Mouse (Mus musculus) heart, postnatal 0 days (tissue): Measurements from ENCODE around the gene Cdkal1. TPM values are rescaled to one million over a fixed set of nuclear protein-coding genes. Genes with fewer than 3 reads are reported as not detected.
A peak's percentile ranks its signal among the peaks of the same experiment; 100 is the strongest.

Experiments
- ATAC-seq: fragments of 200-750 bp; cut with Nextera tagmentation; 2 replicates; pipeline ENCODE4 v1.8.0; 2017; ENCODE audit warnings: low read depth, moderate number of reproducible peaks, moderate library complexity; ENCODE audit not compliant: insufficient read depth
- DNase-seq: peaks from one replicate; pipeline ENCODE4 v3.0.0-alpha.2; 2016; ENCODE audit warnings: low spot score
- H3K27ac ChIP-seq: fragments of 300-500 bp; sonication (generic); 2 replicates; pipeline ENCODE4 v1.5.1; 2014; ENCODE audit warnings: low read depth, mild to moderate bottlenecking
- H3K27me3 ChIP-seq: fragments of 300-500 bp; sonication (generic); 2 replicates; pipeline ENCODE4 v1.6.1; 2014; ENCODE audit warnings: low read length, mixed read lengths; ENCODE audit not compliant: control insufficient read depth, insufficient read depth
- H3K36me3 ChIP-seq: fragments of 300-500 bp; sonication (generic); replicated peaks from 2 replicates; pipeline ENCODE4 v1.6.1; 2014; ENCODE audit warnings: low read length, mixed read lengths; ENCODE audit not compliant: control insufficient read depth, insufficient read depth
- H3K4me1 ChIP-seq: fragments of 300-500 bp; sonication (generic); 2 replicates; pipeline ENCODE4 v1.6.1; 2014; ENCODE audit warnings: antibody characterized with exemption; ENCODE audit not compliant: control insufficient read depth, insufficient read depth
- H3K4me2 ChIP-seq: fragments of 300-500 bp; sonication (generic); 2 replicates; pipeline ENCODE4 v1.6.1; 2014; ENCODE audit warnings: low read depth, mild to moderate bottlenecking, low read length, moderate library complexity
- H3K4me3 ChIP-seq: fragments of 300-500 bp; sonication (generic); 2 replicates; pipeline ENCODE4 v1.5.1; 2014; ENCODE audit warnings: low read depth, low read length
- H3K9ac ChIP-seq: fragments of 300-500 bp; sonication (generic); replicated peaks from 2 replicates; pipeline ENCODE4 v1.6.1; 2014; ENCODE audit warnings: low read depth, low read length, mixed read lengths
- H3K9me3 ChIP-seq: fragments of 300-500 bp; sonication (generic); replicated peaks from 2 replicates; pipeline ENCODE4 v1.6.1; 2016; ENCODE audit warnings: low read length; ENCODE audit not compliant: control insufficient read depth
- CTCF ChIP-seq: IDR thresholded peaks from 2 replicates; pipeline ENCODE4 v1.5.1; 2016; ENCODE audit warnings: antibody characterized with exemption, control low read depth, low read depth
- EP300 ChIP-seq: IDR thresholded peaks from 2 replicates; pipeline ENCODE4 v1.6.1; 2016; ENCODE audit warnings: antibody characterized with exemption, low read depth
- WGBS: fragments of 180-500 bp; shearing (Covaris S2); extraction: QIAGEN DNeasy Blood & Tissue Kit; methylation state at CpG from one replicate; pipeline ENCODE4 v1.1.7; 2014; 5-methylcytosine and 5-hydroxymethylcytosine counted together
- polyA plus RNA-seq: library from polyadenylated mRNA; unstranded; fragments of >200 nt; fragmentation: Nextera tagmentation; extraction: Ambion mirVana; gene quantifications from 2 replicates; pipeline ENCODE4 v1.2.1, GENCODE M21; 2015
- total RNA-seq: library from RNA; depleted of rRNA; stranded (reverse); fragments of >200 nt; gene quantifications from 2 replicates; pipeline ENCODE4 v1.2.3, GENCODE M21; 2014; ENCODE audit warnings: low replicate concordance

Gene Cdkal1
- total and polyA plus RNA-seq, 2 experiments from 2014 or later, result 9.6 to 17.6 TPM

GRCm38 (mm10) chr13:29320421-29320820 is 535.1 kb downstream of the Cdkal1 start:
- no peak overlapping the region for H3K4me2 ChIP-seq
- H3K36me3 ChIP-seq, result peaks cover 13% of the 10 kb centered on the region; the same call in 1 of the 2 replicates
- DNase-seq (no peak), ATAC-seq (no peak)
- no peak overlapping the region for H3K27ac ChIP-seq
- H3K9ac ChIP-seq, result no peak overlapping the region
- no peak overlapping the region for H3K4me3 ChIP-seq
- no peaks in the 10 kb centered on the region for H3K27me3 ChIP-seq
- H3K4me1 ChIP-seq, result peaks cover 3% of the 10 kb centered on the region; the same call in 1 of the 2 replicates
- TF ChIP-seq EP300 (no peak), CTCF (no peak)
- WGBS, result 35% methylated on average over 2 of the region's 2 CpGs
- H3K9me3 ChIP-seq, result no peaks in the 10 kb centered on the region

GRCm38 (mm10) chr13:29317703-29318102 is 537.8 kb downstream of the Cdkal1 start:
- TF ChIP-seq EP300 (no peak), CTCF (no peak)
- H3K9ac ChIP-seq, result no peak overlapping the region
- no peaks in the 10 kb centered on the region for H3K36me3 ChIP-seq
- H3K27ac ChIP-seq, result no peak overlapping the region
- H3K9me3 ChIP-seq, result no peaks in the 10 kb centered on the region
- H3K27me3 ChIP-seq, result no peaks in the 10 kb centered on the region
- H3K4me3 ChIP-seq, result no peak overlapping the region
- ATAC-seq (no peak), DNase-seq (no peak)
- H3K4me2 ChIP-seq, result no peak overlapping the region
- H3K4me1 ChIP-seq, result peaks cover 3% of the 10 kb centered on the region; the same call in 1 of the 2 replicates
- 90% methylated on average over 1 of the region's 1 CpGs for WGBS

DNA sequence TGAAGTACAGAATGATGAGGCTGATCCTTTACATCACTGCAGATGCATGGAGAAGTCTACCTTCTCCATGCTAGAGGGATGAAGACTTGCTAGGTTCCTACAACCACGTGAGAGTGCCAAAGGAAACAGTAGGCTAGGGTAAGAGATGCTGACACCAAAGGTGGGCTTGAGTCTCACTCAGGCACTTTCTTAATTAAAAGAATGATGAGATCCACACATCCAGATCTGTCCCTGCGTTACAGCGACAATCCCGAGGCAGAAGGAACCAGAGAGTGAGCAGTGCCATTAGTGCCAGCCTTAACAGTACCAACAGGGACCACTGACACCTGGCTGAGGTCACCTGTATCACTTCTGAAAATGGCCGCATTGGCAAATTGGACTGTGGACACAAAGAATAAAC is 539.2 kb downstream of the Cdkal1 start:
- Histone ChIP-seq H3K4me3 (no peak overlapping the region), H3K4me2 (no peak overlapping the region)

DNA sequence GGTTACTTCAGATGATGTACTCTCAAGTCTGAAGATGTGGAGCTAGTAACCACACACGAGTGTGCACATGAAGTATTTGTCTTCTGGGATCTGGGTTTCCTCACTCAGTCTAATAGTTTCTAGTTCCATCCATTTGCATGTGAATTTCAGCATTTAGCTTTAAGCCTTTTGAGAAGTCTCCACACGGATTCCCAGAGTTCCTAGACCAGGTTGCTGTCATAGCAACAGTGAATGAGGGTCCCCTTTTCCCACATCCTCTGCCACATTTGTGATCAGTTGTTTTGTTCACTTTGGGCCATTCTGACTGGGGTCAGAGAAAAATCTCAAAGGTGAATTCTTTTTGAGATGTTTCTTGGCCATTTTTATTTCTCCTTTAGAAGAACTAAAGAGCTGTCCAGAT is 543.4 kb downstream of the Cdkal1 start:
- Histone ChIP-seq H3K27me3 (no peaks in the 10 kb centered on the region), H3K36me3 (no peaks in the 10 kb centered on the region), H3K27ac (no peak overlapping the region), H3K9ac (no peak overlapping the region), H3K4me1 (no peaks in the 10 kb centered on the region; the same call in 1 of the 2 replicates), H3K4me3 (no peak overlapping the region), H3K9me3 (no peaks in the 10 kb centered on the region), H3K4me2 (no peak overlapping the region)
- ATAC-seq (no peak), DNase-seq (no peak)
- TF ChIP-seq EP300 (no peak), CTCF (no peak)
- WGBS, result 82% methylated on average over 2 of the region's 2 CpGs

More for the DNA sequence above, 539.2 kb downstream of the Cdkal1 start:
- no peak for DNase-seq
- H3K27me3 ChIP-seq, result no peaks in the 10 kb centered on the region
- peaks cover 3% of the 10 kb centered on the region; the same call in 1 of the 2 replicates for H3K4me1 ChIP-seq
- TF ChIP-seq CTCF, result no peak
- no peak for TF ChIP-seq EP300
- no peak overlapping the region for H3K9ac ChIP-seq
- H3K9me3 ChIP-seq, result no peaks in the 10 kb centered on the region
- ATAC-seq, result no peak
- 91% methylated on average over 5 of the region's 5 CpGs for WGBS
- H3K27ac ChIP-seq, result no peak overlapping the region
- no peaks in the 10 kb centered on the region for H3K36me3 ChIP-seq

- 14% methylated on average over 6 of the region's 6 CpGs for WGBS
- ATAC-seq, result 0 out of 2 replicates have a peak, but pooled peaks have one; percentile 30
- DNase-seq, result peak; percentile 14
- H3K4me1 ChIP-seq, result no peaks in the 10 kb centered on the region; the same call in 1 of the 2 replicates
- no peak overlapping the region for H3K9ac ChIP-seq
- H3K4me3 ChIP-seq, result no peak overlapping the region
- no peak for TF ChIP-seq CTCF
- TF ChIP-seq EP300, result no peak
- H3K27ac ChIP-seq, result no peak overlapping the region
- no peak overlapping the region for H3K4me2 ChIP-seq
- no peaks in the 10 kb centered on the region for H3K36me3 ChIP-seq
- no peaks in the 10 kb centered on the region for H3K27me3 ChIP-seq
- H3K9me3 ChIP-seq, result no peaks in the 10 kb centered on the region
These were observed 548.1 kb downstream of the Cdkal1 start for GRCm38 (mm10) chr13:29307420-29307819.

DNA sequence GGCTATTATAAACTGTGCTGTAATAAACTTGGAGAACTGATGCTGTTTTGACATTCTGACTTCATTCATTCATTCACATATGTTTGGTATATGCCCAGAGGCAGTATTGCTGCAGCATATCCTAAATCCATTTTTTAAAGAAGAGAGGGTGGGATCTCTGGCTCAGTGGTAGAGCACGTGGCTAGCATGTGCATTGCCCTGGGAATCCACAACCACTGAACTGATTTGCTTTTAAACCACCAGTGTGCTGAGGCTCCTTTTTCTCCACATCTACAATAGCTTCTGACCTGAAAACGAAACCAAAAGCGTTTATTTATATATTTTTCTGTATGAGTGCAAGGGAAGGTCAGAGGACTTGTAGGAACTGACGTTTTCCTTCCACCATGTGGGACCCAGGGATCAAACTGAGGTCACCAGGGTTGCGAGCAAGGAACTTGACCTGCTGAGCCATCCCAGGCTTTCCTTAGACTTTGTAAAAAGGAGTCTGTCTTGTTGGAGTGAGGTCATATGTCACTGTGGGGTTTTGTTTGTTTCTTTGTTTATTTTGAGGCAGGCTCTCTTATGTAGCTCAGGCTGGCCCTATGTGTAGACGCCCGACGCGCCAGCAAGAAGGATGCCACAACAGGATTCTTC is 562.8 kb downstream of the Cdkal1 start:
- H3K9me3 ChIP-seq, result no peaks in the 10 kb centered on the region
- WGBS, result 90% methylated on average over 9 of the region's 9 CpGs
- ATAC-seq (no peak), DNase-seq (no peak)
- no peak overlapping the region for H3K9ac ChIP-seq
- H3K4me2 ChIP-seq, result no peak overlapping the region
- H3K36me3 ChIP-seq, result no peaks in the 10 kb centered on the region
- no peak overlapping the region for H3K4me3 ChIP-seq
- H3K27ac ChIP-seq, result no peak overlapping the region
- H3K27me3 ChIP-seq, result no peaks in the 10 kb centered on the region
- no peaks in the 10 kb centered on the region for H3K4me1 ChIP-seq
- TF ChIP-seq CTCF (no peak), EP300 (no peak)
